Comparison of ENCODE assay signal across 21 mouse cellular contexts in genomic region chr9:56107527-56107926, GRCm38 (mm10). TPM values are rescaled to one million over a fixed set of nuclear protein-coding genes. Genes with fewer than 3 reads are reported as not detected.
DNase-seq lines count a peak whose midpoint lies in the region; ATAC-seq and TF ChIP-seq lines count a peak whose summit lies in the region.
"Had no signal": no experiment of that assay in that cellular context is flagged by ENCODE, and none has a peak within 500 bp of the region (broad histone marks: within the 10 kb centered on the region; RNA-seq: fewer than 3 reads in every experiment).

No protein-coding gene starts in this region.

- CTCF ChIA-PET in Patski (lab: Charles Lee), result interaction anchor here (0.7 to 1.5 kb wide), 3 partner anchors 11 to 33 kb away, joined by 3 to 4 read pairs (median 3); no protein-coding TSS in a partner anchor

- peak; percentile 78 for ATAC-seq in lung, postnatal 0 days
- ATAC-seq in Patski, result peak; percentile 84
- no peak for ATAC-seq in forebrain, embryonic 16.5 days
- ATAC-seq: forebrain, postnatal 0 days had no signal

- TF ChIP-seq EP300 in lung, postnatal 0 days (IDR thresholded peaks at IDR 0.05), result peak; percentile 63; the same call in 1 of the 2 replicates
- TF ChIP-seq EP300 in CH12.LX (IDR thresholded peaks at IDR 0.05; ENCODE audit: low read length), result no peak

- no peaks in the 10 kb centered on the region for H3K79me2 ChIP-seq in CH12.LX (replicated peaks; ENCODE audit: control insufficient read depth, extremely low read depth, insufficient read depth, poor library complexity, severe bottlenecking)
- H3K79me2 ChIP-seq in macrophage (ENCODE audit: inconsistent target), result peaks cover 98% of the 10 kb centered on the region

- no peaks in the 10 kb centered on the region for H3K36me3 ChIP-seq in lung, postnatal 0 days (ENCODE audit: insufficient read depth, low read length)
- peaks cover 0 to 28% of the 10 kb centered on the region in 2 experiments for H3K36me3 ChIP-seq in CH12.LX (replicated peaks in 1 of 2; ENCODE audit: control insufficient read depth in 1 of 2, insufficient read depth in 1 of 2, low read length in 1 of 2)
- no peaks in the 10 kb centered on the region for H3K36me3 ChIP-seq in macrophage (ENCODE audit: inconsistent target)
- no peaks in the 10 kb centered on the region for H3K36me3 ChIP-seq in forebrain, embryonic 16.5 days (ENCODE audit: control insufficient read depth, insufficient read depth)
- H3K36me3 ChIP-seq in embryonic facial prominence, embryonic 10.5 days (replicated peaks), result no peaks in the 10 kb centered on the region
- H3K36me3 ChIP-seq: embryonic facial prominence, embryonic 13.5 days; heart, embryonic 13.5 days; liver, embryonic 15.5 days; midbrain, embryonic 10.5 days; neural tube, embryonic 12.5 days had no signal

- no peak for TF ChIP-seq POLR2A in CH12.LX (IDR thresholded peaks at IDR 0.05; ENCODE audit: low read depth, low read length)

- H3K4me1 ChIP-seq in lung, postnatal 0 days (ENCODE audit: insufficient read depth, low read depth, low read length), result peaks cover 4% of the 10 kb centered on the region
- H3K4me1 ChIP-seq in CH12.LX (ENCODE audit: control insufficient read depth in 1 of 2, insufficient read depth in 2 of 2), result peaks cover 31 to 68% of the 10 kb centered on the region in 2 experiments
- H3K4me1 ChIP-seq in forebrain, embryonic 16.5 days (replicated peaks; ENCODE audit: control insufficient read depth, insufficient read depth, low read length), result no peaks in the 10 kb centered on the region
- peaks cover 10% of the 10 kb centered on the region for H3K4me1 ChIP-seq in embryonic facial prominence, embryonic 10.5 days
- H3K4me1 ChIP-seq: neural tube, embryonic 12.5 days had no signal

- TF ChIP-seq CTCF in lung, postnatal 0 days (IDR thresholded peaks at IDR 0.05), result no peak
- TF ChIP-seq CTCF in CH12.LX (conservative IDR thresholded peaks at IDR 0.05 in 1 of 2, IDR thresholded peaks at IDR 0.05 in 1 of 2; ENCODE audit: low read depth in 2 of 2, low read length in 2 of 2), result no peak
- no peak for TF ChIP-seq CTCF in Patski (IDR thresholded peaks at IDR 0.05)

- no peak overlapping the region for H3K27ac ChIP-seq in lung, postnatal 0 days (ENCODE audit: low read length)
- H3K27ac ChIP-seq in CH12.LX (ENCODE audit: insufficient read depth, low read depth) (no peak overlapping the region), macrophage (peak overlapping the region; percentile 96)
- H3K27ac ChIP-seq in forebrain, embryonic 16.5 days (ENCODE audit: low read length), result no peak overlapping the region
- no peak overlapping the region for H3K27ac ChIP-seq in embryonic facial prominence, embryonic 10.5 days (replicated peaks)
- H3K27ac ChIP-seq: embryonic facial prominence, embryonic 13.5 days; heart, embryonic 13.5 days; hindbrain, embryonic 14.5 days; midbrain, embryonic 10.5 days; neural tube, embryonic 12.5 days had no signal

- no peak overlapping the region for H3K4me2 ChIP-seq in lung, postnatal 0 days (replicated peaks; ENCODE audit: low read depth, low read length)
- H3K4me2 ChIP-seq in CH12.LX (ENCODE audit: insufficient read depth, low read depth, poor library complexity, severe bottlenecking), result no peak overlapping the region
- H3K4me2 ChIP-seq in forebrain, embryonic 16.5 days (ENCODE audit: low read length), result no peak overlapping the region
- H3K4me2 ChIP-seq: embryonic facial prominence, embryonic 13.5 days; heart, embryonic 13.5 days; hindbrain, embryonic 14.5 days; liver, embryonic 15.5 days; neural tube, embryonic 12.5 days had no signal

- H3K27me3 ChIP-seq in lung, postnatal 0 days (replicated peaks; ENCODE audit: insufficient read depth, low read length), result no peaks in the 10 kb centered on the region
- H3K27me3 ChIP-seq in CH12.LX (replicated peaks) (no peaks in the 10 kb centered on the region), Patski (no peaks in the 10 kb centered on the region)
- H3K27me3 ChIP-seq in forebrain, embryonic 16.5 days (replicated peaks; ENCODE audit: control insufficient read depth, insufficient read depth, low read length), result no peaks in the 10 kb centered on the region
- H3K27me3 ChIP-seq in embryonic facial prominence, embryonic 10.5 days (replicated peaks; ENCODE audit: low read depth, poor library complexity, severe bottlenecking), result no peaks in the 10 kb centered on the region
- H3K27me3 ChIP-seq: embryonic facial prominence, embryonic 13.5 days; heart, embryonic 13.5 days; liver, embryonic 15.5 days; neural tube, embryonic 12.5 days had no signal

- no peak for TF ChIP-seq RAD21 in CH12.LX (IDR thresholded peaks at IDR 0.05; ENCODE audit: low read depth, low read length)

- POLR2A ChIA-PET in Patski (lab: Charles Lee), result interaction anchor here (0.7 kb wide), 1 partner anchor 20 kb away, joined by 3 read pairs; no protein-coding TSS in a partner anchor

- H3K9me3 ChIP-seq in lung, postnatal 0 days (ENCODE audit: low read length), result no peaks in the 10 kb centered on the region
- no peaks in the 10 kb centered on the region for H3K9me3 ChIP-seq in CH12.LX (replicated peaks; ENCODE audit: low read length)
- no peaks in the 10 kb centered on the region for H3K9me3 ChIP-seq in forebrain, embryonic 16.5 days (ENCODE audit: control insufficient read depth, low read length)
- no peaks in the 10 kb centered on the region for H3K9me3 ChIP-seq in embryonic facial prominence, embryonic 10.5 days
- H3K9me3 ChIP-seq: embryonic facial prominence, embryonic 13.5 days; heart, embryonic 13.5 days; liver, embryonic 15.5 days; midbrain, embryonic 10.5 days; neural tube, embryonic 12.5 days had no signal

- WGBS in lung, postnatal 0 days, result 73% methylated on average over 6 of the region's 6 CpGs
- WGBS in macrophage (ENCODE audit: missing documents), result 50% methylated on average over 6 of the region's 6 CpGs
- WGBS in forebrain, embryonic 16.5 days, result 74% methylated on average over 6 of the region's 6 CpGs
- 75% methylated on average over 6 of the region's 6 CpGs for WGBS in embryonic facial prominence, embryonic 10.5 days

- H3K9ac ChIP-seq in lung, postnatal 0 days (replicated peaks; ENCODE audit: low read depth), result no peak overlapping the region
- H3K9ac ChIP-seq in CH12.LX (ENCODE audit: insufficient read depth, low read depth), result no peak overlapping the region
- H3K9ac ChIP-seq in forebrain, embryonic 16.5 days (replicated peaks; ENCODE audit: low read depth, low read length), result no peak overlapping the region
- H3K9ac ChIP-seq: embryonic facial prominence, embryonic 13.5 days; forebrain, postnatal 0 days; heart, embryonic 13.5 days; hindbrain, embryonic 14.5 days; liver, embryonic 15.5 days; neural tube, embryonic 12.5 days had no signal

- in situ Hi-C loops in CH12.LX (cut with MboI; ENCODE audit: low pct_ligation_motif_present, low pct_unique_long_range_greater_than_20kb, low sequenced_read_pairs), result no loop called here
- in situ Hi-C loops in Patski (cut with MboI; ENCODE audit: low pct_unique_long_range_greater_than_20kb), result no loop called here

- dilution Hi-C loops in CH12.LX (cut with MboI; ENCODE audit: extremely low pct_ligation_motif_present, extremely low pct_unique_long_range_greater_than_20kb, low sequenced_read_pairs), result no loop called here

- DNase-seq in lung, postnatal 0 days (ENCODE audit: low spot score), result no peak
- no peak for DNase-seq in lung, postnatal 36 days
- no peak for DNase-seq in CH12.LX (ENCODE audit: extremely low read depth)
- peak; percentile 71 for DNase-seq in Patski (ENCODE audit: low read depth, low spot score)
- no peak for DNase-seq in embryonic facial prominence, embryonic 10.5 days (ENCODE audit: low spot score)
- DNase-seq: adrenal gland, postnatal 36 days; cerebellum, adult 9-10 months; forebrain, postnatal 0 days; heart, postnatal 36 days; kidney, adult 9 months; kidney, postnatal 25 days; right cerebral cortex, postnatal 4 days; thymus, postnatal 14 days had no signal

- no peak overlapping the region for H3K4me3 ChIP-seq in lung, postnatal 0 days (ENCODE audit: low read depth, low read length)
- H3K4me3 ChIP-seq in CH12.LX (replicated peaks in 1 of 3; ENCODE audit: low read depth in 2 of 3, low read length in 2 of 3, poor library complexity in 1 of 3) (no peak overlapping the region), macrophage (ENCODE audit: inconsistent target) (no peak overlapping the region)
- H3K4me3 ChIP-seq in forebrain, embryonic 16.5 days (replicated peaks; ENCODE audit: low read length), result no peak overlapping the region
- H3K4me3 ChIP-seq in embryonic facial prominence, embryonic 10.5 days, result no peak overlapping the region
- H3K4me3 ChIP-seq: embryonic facial prominence, embryonic 13.5 days; heart, embryonic 13.5 days; liver, embryonic 15.5 days; midbrain, embryonic 10.5 days; neural tube, embryonic 12.5 days had no signal

TF ChIP-seq in CH12.LX, 34 proteins besides CTCF, POLR2A, EP300 and RAD21 (continues in another document):
- no peak for TF ChIP-seq CHD1 (IDR thresholded peaks at IDR 0.05; ENCODE audit: low read depth, low read length)

RNA-seq across cellular contexts. Expression of gene Pstpip1, which starts 17.8 kb away (rescaled TPM):
- polyA plus RNA-seq in lung, postnatal 0 days (2015; fragmentation: Nextera tagmentation; extraction: Ambion mirVana), result 2.3 and 2.8 TPM in 2 replicates
- total RNA-seq in CH12.LX (2012; rRNA removed), result 8.1 and 9.3 TPM in 2 replicates
- total RNA-seq in CH12.LX (2014; rRNA removed), result 15.6 and 17.5 TPM in 2 replicates
- polyA plus RNA-seq in CH12.LX (2012; ENCODE audit: insufficient read length, low read depth), result 32.0 and 38.2 TPM in 2 replicates
- polyA plus RNA-seq in Patski (2021), result 0.41 TPM
- total RNA-seq in macrophage (2018; cell fraction: chromatin; rRNA removed), result 100 to 1,000 TPM in 24 of 26 experiments, 10 to 100 TPM in 2; 71.1 to 586 (median 297) TPM
- 100 to 1,000 TPM in 11 of 26 experiments, 10 to 100 TPM in 15; 40.4 to 132 (median 78.9) TPM for total RNA-seq in macrophage (2018; cell fraction: cytosol; rRNA removed)
- total RNA-seq in macrophage (2018; cell fraction: nucleus; rRNA removed), result 100 to 1,000 TPM in 20 of 26 experiments, 10 to 100 TPM in 6; 40.1 to 234 (median 147) TPM
- polyA plus RNA-seq in macrophage (2018), result 59.7 to 86.7 TPM (median 78.8 TPM) in 3 replicates
- polyA plus RNA-seq in forebrain, embryonic 16.5 days (2015; fragmentation: Nextera tagmentation; extraction: Ambion mirVana), result 0.29 and 0.70 TPM in 2 replicates
- 0.49 and 1.00 TPM in 2 replicates for polyA plus RNA-seq in embryonic facial prominence, embryonic 10.5 days (2016; fragmentation: Nextera tagmentation; extraction: Ambion mirVana)

RNA-seq across cellular contexts. Expression of gene Tspan3, which starts 57.8 kb away (rescaled TPM):
- polyA plus RNA-seq in lung, postnatal 0 days (2015; fragmentation: Nextera tagmentation; extraction: Ambion mirVana), result 177 and 190 TPM in 2 replicates
- total RNA-seq in CH12.LX (2012; rRNA removed), result 34.5 and 35.7 TPM in 2 replicates
- 81.4 and 85.9 TPM in 2 replicates for total RNA-seq in CH12.LX (2014; rRNA removed)
- 60.4 and 62.0 TPM in 2 replicates for polyA plus RNA-seq in CH12.LX (2012; ENCODE audit: insufficient read length, low read depth)
- 371 TPM for polyA plus RNA-seq in Patski (2021)
- 100 to 1,000 TPM in 5 of 26 experiments, 10 to 100 TPM in 21; 13.6 to 271 (median 40.6) TPM for total RNA-seq in macrophage (2018; cell fraction: chromatin; rRNA removed)
- total RNA-seq in macrophage (2018; cell fraction: cytosol; rRNA removed), result 100 to 1,000 TPM in 17 of 26 experiments, 10 to 100 TPM in 9; 75.0 to 407 (median 123) TPM
- 100 to 1,000 TPM in 14 of 26 experiments, 10 to 100 TPM in 12; 33.0 to 409 (median 127) TPM for total RNA-seq in macrophage (2018; cell fraction: nucleus; rRNA removed)
- polyA plus RNA-seq in macrophage (2018), result 71.8 to 155 TPM (median 82.8 TPM) in 3 replicates
- polyA plus RNA-seq in forebrain, embryonic 16.5 days (2015; fragmentation: Nextera tagmentation; extraction: Ambion mirVana), result 553 and 582 TPM in 2 replicates
- 474 and 482 TPM in 2 replicates for polyA plus RNA-seq in embryonic facial prominence, embryonic 10.5 days (2016; fragmentation: Nextera tagmentation; extraction: Ambion mirVana)
